Mouse (Mus musculus): Measurements from ENCODE around the gene Atp8b4.

- TF ChIP-seq CTCF (IDR thresholded peaks at IDR 0.05) (no peak), POLR2A (IDR thresholded peaks at IDR 0.05; ENCODE audit: insufficient read depth, low read depth, low read length) (no peak), EP300 (IDR thresholded peaks at IDR 0.05; ENCODE audit: insufficient read depth, low read depth, low read length) (no peak)
Measured at GRCm38 (mm10) chr2:126542211-126542610, 41.7 kb upstream of the Atp8b4 start.
